Mouse (Mus musculus): ENCODE measurements around the gene Ampd1.

GRCm38 (mm10) chr3:103145336-103145735 is 71.5 kb downstream of the Ampd1 start:
- no peak for TF ChIP-seq GATA1 (IDR thresholded peaks at IDR 0.05; ENCODE audit: low read length)
- TF ChIP-seq TAL1 (IDR thresholded peaks at IDR 0.05; ENCODE audit: low read length): no peak

Measured in erythroblast, embryonic 14.5 days (primary cell).